Mouse (Mus musculus): Measurements from ENCODE around the gene Dupd1.
"Not testable (repeated sequence)": the region's sequence is repeated elsewhere in the genome, so short reads cannot be mapped to it uniquely, and the experiment has no call there.

- TF ChIP-seq GATA1 (IDR thresholded peaks at IDR 0.05; ENCODE audit: borderline replicate concordance, low read length); CTCF (IDR thresholded peaks at IDR 0.05; ENCODE audit: low read depth, low read length): not testable (repeated sequence)
Observed at GRCm38 (mm10) chr14:21670422-21671006, 43.9 kb downstream of the Dupd1 start.

Measured in G1E (cell line).